Mouse (Mus musculus): ENCODE results near the gene Cd5l.
A peak's percentile ranks its signal among the peaks of the same experiment; 100 is the strongest.
"Not testable (repeated sequence)": the region's sequence is repeated elsewhere in the genome, so short reads cannot be mapped to it uniquely, and the experiment has no call there.

The Cd5l gene

DNA sequence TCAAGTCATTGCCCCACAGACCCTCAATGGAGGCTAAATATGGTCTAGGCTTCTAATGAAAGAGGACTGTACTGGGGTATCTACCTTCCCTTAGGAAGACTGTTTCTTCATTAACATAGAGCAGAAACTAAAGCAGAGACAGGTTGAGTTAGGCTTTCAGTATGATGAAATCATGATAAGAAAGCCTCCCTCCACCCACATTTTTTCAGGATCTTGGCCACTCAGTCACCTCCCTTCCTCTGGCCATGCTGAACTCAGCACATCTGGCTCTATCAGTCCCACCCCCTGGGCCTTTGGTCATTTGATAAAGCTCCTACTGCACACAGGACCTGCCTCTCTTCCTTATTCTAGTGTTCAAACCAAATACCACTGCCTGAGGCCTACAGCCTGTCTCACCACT is at the start of gene Cd5l:
Gene Cd5l (plus strand): TSS at position 301 of the 400 bp plus-strand sequence.
- DNase-seq = no peak

DNA sequence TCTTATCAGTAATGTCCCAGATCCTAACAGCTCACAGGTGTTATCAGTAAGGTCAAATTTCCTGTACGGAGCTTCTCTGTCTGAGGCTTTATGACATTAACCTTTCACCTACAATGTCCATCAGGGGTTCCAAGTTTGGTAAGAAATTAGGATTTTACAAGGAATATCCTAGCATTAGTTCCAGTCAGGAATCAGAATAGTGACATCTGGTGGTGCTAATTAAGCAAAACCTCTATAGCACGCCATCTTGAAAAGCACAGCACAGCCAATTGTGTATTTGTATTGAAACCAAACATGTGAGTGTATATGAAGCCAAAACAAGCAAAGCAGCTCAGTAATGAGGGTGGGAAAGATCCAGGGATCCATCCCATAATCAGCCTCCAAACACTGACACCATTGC is 47.8 kb upstream of the Cd5l start:
- DNase-seq = no peak

DNA sequence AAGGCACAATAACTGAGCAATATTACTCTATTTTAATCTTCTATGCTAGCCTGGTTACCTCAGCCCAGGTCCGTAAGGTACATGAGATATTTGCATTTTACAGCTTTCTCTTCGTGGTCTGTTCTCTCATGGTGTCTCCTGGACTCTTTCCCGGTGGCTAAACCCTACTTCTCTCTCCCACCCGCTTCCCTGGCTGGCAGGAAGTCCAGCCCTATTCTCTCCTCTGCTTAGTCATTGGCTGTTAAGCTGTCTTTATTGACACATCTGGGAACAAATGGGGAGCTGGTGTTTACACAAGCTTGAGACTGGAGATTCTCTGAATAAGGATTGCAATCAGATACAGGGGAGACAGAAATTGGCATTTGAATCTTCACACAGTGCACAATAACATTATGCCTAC is 35.1 kb upstream of the Cd5l start:
- no peak for DNase-seq

DNA sequence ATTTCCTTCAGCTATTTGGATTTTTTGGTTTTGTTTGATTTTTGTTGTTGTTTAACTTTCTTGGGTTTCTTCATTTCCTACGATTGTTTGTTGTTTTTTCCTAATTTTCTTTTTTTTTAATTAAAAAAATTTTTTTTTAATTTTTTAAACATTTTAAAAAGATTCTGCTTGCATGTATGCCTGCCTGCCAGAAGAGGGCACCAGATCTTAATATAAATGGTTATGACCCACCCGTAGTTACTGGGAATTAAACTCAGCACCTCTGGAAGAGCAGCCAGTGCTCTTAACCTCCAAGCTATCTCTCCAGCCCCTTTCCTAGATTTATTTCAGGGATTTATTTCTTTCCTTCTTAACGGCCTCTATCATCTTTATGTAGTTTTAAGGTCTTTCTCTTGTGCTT is 33.9 kb upstream of the Cd5l start:
- DNase-seq = no peak

DNA sequence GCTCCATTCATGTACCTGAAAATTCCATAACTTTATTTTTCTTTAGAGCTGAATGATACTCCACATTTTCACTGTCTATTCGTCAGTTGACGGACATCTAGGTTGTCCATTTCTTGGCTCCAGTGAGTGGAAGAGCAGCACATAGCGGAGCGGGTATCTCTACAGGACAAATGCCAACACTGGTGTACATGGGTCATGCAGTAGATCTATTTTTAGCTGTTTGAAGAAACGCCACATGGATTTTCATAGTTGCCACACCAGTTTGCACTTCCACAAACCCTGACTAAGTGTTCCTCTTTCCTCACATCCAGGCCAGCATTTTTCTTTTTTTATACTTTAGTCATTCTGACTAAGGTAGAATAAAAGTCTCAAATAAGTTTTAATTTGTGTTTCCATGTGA is 19.8 kb upstream of the Cd5l start:
- DNase-seq = no peak

DNA sequence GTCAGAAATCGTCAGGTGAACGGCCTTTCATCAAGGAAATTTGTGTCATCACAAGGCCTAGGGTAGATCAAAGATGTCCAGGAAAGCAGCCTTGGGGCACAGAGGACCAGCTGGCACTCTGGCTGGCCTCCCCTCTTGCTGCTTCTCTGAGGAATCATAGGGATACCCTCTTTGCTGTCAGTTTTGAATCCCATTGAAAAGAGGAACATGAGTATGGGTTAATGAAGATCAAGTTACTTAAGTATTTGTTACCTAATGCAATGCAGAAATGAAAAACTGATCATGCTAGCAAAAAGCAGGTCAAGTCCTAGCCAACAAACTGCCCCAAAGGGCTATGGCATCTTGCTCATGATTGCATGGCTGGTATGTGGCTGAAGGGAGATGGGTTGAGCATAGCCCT is 6.7 kb upstream of the Cd5l start:
- DNase-seq = not testable (repeated sequence)

DNA sequence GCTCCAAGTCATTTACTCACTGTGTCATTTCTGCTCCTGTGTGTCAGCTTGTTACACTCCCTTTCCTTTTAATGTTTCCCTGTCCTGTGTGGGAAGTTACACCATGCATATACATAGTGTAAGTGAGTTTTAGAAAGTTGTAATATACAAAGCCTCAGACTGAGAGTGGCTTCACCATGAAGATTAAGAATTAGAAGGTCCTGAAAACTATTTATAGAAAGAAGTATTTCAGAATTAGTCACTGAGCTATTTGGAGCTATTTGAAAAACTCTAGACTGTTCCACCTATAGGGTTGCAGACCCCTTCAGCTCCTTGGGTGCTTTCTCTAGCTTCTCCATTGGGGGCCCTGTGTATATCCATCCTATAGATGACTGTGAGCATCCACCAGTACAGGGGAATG is 1.5 kb downstream of the Cd5l start:
- DNase-seq = no peak

DNA sequence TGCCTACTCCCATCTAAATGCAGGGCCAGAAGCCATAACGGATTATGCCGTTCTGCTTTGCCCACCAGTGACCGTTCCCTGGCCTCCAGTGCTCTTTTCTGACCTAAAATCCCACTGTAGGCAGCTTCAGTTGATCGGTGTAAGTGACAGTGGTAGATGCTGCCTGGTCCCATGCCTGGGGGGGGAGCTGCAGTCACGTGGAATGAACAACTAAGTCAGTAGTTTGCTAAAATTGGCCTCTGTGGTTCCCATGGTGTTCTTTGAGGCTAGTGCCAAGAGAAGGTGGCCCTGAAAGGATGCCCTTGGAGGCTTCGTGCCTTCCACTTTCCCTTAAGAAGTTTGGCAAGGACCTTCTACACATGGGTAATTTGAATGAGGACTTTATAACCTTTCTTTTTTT is 2.8 kb downstream of the Cd5l start:
- DNase-seq = no peak

DNA sequence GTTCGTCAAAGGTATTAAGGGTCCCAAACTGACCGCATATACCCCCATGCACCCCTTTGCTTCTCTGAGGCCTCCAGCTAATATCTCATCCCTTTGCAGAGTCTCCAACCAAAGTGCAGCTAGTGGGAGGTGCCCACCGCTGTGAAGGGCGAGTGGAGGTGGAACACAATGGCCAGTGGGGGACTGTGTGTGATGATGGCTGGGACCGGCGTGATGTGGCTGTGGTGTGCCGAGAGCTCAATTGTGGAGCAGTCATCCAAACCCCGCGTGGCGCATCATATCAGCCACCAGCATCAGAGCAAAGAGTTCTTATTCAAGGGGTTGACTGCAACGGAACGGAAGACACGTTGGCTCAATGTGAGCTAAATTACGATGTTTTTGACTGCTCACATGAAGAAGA is 8.0 kb downstream of the Cd5l start:
- no peak for DNase-seq

DNA sequence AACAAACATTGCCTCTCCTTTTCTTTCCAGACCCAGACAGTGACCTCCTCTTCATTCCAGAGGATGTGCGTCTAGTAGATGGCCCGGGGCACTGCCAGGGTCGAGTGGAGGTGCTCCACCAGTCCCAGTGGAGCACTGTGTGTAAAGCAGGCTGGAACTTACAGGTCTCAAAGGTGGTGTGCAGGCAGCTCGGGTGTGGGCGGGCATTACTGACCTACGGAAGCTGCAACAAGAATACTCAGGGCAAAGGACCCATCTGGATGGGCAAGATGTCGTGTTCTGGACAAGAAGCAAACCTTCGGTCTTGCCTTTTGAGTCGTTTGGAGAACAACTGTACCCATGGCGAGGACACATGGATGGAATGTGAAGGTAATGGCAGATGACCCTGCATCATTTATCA is 9.8 kb downstream of the Cd5l start:
- no peak for DNase-seq

DNA sequence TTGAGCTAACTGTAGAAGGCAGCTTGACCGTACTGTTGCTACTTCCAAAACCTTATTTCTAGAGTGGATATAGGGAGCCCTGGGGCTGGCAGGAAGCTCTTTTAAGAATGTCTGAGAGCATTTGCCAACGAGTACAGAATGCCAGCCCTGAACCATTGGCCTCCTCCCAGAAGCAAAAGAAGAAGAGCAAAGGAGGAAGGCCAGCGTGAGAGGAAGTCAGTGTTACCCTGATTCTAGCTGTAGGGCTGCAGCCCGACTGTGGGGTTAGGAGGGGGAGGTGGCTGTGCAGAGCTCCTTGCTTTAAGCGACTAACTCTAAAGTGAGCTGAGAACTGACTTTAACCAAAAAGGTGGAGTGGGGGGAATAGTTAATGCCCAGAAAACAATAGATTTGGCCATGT is 11.5 kb downstream of the Cd5l start:
- DNase-seq = no peak

DNA sequence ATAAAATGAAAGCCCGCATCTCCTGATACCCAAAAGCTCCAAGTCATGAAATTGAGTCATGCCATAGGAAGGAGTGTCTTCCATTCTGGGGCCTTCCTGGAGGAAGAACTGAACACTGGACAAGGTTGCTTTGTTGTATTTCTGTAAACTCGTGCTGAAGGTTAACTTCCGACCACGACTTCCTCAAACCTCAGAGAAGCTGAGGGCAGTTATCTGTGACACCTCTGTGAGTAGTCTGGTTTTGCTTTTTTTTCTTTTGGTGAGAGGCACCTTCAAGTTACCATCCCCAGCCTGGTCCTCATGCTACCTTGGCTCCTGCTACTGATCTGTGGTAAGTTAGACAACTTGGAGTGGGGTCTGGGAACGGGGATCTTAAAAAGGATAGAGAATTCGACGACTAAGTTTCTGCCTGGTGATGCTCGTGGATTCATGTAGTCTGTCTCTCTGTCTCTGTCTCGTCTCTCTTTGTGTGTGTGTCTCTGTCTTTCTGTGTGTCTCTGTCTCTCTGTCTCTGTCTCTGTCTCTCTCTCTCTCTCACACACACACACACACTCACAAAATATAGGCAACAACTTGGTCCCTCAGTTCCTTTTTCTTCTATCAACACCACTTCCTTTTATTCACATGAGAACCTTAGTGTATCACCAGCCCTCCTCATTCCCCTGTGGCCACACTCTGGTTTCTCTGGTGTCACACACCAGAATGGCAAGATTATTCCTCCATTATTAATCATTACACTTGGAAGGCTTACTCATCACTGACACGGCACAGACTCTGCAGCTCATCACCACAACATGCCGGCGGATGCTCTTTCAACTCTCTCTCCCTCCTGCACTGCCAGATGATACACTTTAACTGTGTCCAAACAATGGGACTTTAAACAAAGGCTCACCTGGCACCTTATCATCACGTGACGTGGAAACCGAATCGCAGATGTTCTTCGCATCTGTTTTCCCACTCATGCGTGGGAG is 18.8 kb downstream of the Cd5l start, which contains the start of gene Fcrl1:
Gene Fcrl1 (plus strand): TSS at position 193 of the 971 bp plus-strand sequence.
- DNase-seq = no peak

DNA sequence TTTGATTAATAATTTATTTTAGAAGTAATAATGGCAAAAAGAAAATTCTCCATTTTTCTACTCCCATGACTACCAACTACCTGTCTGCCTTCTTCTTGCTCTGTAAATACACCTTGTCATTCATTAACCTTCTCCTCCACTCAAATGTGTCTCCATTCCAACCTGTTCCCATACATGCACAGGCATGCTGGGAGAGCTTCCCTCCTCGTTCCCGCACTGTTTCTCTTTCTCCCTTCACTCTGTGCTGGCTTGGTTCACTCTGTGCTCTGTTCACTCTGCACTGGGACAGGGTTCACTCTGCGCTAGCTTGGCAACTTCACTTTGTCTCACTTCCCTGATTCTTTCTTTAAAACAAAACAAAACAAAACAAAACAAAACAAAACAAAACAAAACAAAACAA is 19.5 kb downstream of the Cd5l start:
- no peak for DNase-seq

DNA sequence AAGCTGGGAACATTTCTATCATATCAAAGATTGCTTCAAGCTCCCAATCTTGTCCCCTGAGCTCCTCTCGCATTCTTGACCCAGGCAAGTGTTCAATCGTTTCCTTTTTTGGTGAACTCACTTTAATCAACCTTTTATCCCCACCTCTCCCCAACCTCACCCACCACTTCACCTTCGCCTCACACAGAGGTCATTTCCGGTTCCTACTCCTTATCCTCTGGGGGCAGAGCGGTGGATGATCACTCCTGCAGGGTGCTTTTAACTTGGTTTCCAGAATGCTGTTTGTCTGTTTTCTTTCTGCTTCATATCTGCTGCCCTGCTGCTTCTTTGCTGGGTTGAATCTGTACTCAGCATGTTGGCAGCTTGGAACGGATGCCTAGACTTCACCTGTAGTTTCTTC is 20.0 kb downstream of the Cd5l start:
- no peak for DNase-seq

DNA sequence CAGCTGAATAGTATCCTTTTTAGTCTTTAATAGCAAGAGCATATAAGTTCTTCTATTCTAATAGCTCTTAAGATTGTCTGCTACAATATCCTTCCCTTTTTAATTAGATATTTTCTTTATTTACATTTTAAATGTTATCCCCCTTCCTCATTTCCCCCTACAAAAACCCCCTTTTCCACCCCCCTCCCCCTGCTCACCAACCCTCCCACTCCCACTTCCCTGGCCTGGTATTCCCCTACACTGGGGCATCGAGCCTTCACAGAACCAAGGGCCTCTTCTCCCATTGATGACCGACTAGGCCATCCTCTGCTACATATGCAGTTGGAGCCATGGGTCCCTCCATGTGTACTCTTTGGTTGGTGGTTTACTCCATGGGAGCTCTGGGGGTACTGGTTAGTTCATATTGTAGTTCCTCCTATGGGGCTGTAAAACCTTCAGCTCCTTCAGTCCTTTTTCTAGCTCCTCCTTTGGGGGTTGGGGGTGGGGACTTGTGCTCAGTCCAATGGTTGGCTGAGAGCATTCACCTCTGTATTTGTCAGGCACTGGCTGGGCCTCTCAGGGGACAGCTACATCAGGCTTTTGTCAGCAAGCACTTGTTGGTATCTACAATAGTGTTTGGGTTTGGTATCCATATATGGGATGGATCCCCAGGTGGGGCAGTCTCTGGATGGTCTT is 22.1 kb downstream of the Cd5l start:
- DNase-seq = not testable (repeated sequence)

DNA sequence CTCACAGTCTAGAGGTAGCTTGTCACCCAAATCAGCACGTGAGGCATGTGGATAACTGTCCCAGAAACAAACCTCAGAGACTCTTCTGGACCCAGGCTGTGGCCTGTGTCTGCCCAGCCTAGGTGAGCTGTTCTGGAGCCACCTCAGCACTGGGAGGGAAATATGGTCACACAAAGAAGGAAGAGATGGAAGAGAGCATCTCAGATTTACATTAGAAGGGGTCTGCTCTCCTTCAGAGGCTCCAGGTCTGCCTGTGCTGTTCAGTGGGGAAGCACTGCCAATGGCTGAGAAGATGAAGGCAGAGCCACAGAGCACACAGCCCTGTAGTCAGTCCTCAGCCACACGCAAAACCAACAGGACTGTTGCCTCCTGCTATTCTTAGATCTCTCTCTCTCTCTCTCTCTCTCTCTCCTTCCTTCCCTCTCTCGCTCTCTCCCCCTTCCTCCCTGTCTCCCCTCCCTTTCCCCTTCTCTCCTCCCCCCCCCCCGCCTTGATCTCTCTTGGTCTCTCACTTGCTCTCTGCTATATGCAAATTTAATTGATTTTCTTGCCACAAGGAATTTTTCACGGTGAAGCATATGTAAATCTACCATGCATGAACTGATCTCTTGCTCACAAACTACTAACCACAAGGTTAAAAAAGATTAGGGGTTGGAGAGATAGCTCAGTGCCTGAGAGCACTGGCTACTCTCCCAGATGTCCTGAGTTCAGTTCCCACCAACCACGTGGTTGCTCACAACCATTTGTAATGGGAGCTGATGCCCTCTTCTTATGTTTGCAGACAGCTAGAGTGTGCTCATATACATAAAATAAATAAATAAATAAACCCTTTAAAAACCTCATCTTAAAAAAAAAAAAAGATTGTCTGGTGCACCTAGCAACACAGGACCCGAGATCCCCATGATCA is 24.4 kb downstream of the Cd5l start:
- DNase-seq = no peak

DNA sequence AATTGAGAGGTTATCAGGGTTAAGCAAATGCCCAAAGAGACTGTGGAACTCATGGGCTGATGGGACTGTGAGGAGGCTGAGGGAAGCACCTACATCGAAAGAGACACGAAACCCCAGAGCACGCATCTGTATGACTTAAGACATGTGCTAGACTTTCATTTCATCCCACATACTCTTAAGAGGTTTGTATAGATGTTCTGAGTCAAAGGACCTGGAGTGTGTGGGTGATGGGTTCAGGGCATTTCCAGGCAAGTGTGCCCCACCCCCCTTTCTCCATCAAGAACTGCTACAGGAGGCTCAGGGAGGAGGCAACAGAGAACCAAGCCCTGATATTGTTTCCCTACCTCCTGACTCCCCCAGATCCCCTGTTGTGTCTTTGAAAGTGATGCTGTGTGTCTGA is 25.6 kb downstream of the Cd5l start:
- DNase-seq = no peak

DNA sequence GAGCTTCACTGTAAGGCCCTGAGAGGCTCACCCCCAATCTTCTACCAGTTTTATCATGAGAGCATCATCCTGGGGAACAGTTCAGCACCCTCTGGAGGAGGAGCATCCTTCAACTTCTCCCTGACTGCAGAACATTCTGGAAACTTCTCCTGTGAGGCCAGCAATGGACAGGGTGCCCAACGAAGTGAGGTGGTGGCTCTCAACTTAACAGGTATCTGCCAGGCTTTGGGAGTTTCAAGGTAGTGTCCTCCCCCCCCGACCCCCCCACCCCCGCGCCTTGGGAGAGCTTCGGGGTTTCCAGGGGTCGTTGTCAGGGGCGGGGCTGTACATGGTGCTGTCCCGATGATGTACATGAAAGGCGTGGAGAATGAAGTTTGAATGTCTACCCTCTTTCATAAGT is 27.4 kb downstream of the Cd5l start:
- no peak for DNase-seq

DNA sequence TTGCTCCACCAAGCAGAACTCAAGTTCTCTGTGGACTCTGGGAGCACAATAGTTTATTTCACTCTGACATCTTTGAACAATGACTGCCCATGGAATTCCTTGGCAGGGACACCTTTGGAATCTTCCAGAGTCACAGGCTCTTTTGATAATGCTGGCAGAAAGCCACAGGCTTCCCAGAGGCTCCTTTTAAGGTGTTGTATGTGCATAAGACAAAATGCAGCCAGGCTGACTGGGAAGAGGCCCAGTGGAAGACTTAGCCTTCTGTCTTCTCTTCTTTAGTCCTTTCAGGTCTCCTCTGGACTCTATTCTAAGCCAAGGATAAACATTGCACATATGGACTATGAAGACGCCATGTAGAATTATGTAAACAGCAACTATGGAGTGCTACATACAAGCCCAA is 33.3 kb downstream of the Cd5l start:
- DNase-seq = no peak

DNA sequence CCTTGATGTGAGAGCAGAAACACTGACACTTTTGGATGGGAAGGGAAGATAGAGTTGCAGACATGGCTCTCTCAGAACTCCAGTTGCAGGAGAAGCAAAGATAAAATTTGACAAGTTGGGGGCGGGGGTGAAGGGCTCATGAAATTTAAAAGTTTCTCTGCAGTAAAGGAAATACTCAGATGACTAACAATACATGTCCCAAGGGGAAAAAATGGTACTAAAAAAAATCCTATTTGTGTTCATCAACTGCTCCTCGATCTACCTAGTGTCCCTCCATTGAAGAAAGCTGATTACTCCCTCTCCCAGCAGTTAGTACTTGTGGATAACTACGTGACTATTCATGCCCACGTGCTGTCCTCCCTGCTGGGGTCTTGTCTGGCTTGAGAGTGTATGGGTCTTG is 41.1 kb downstream of the Cd5l start:
- DNase-seq = no peak

DNA sequence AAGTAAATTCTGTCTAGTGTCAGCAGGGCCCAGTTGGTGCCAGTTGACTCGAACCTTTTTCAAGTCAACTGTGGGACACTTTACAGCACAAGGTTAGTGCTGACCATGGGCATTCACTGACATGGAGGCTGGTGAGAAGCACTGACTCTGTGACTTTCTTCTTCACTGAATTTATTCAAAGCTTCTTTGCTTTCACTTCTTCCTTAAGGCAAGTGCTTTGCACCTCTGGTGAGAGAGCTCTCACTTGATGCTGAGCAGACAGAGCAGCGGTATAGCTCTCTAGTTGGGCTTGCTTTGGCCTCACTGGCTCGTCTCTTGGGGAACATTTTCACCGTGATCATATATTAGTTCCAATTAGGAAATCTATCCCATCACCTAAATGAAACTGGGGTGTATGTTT is 42.2 kb downstream of the Cd5l start:
- DNase-seq = no peak

DNA sequence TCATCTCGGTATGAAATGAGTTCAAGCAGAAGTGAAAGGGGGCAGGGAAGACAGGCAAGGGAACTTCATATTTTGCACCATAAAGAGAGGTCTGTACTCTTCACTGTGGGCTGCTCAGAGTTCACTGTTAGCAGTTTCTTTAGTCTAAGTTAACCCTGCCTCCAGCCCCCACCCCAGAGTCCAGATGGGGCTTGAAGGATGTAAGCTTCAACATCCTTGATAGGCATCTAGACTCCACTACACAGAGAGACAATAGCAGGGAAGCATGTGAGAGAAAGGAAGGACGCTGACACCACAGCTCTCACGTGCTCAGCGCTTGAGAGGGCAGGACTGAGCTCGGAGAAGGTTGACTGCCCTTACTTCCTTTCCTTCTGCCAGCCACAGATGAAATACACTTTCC is 43.6 kb downstream of the Cd5l start:
- DNase-seq = peak; percentile 7

DNA sequence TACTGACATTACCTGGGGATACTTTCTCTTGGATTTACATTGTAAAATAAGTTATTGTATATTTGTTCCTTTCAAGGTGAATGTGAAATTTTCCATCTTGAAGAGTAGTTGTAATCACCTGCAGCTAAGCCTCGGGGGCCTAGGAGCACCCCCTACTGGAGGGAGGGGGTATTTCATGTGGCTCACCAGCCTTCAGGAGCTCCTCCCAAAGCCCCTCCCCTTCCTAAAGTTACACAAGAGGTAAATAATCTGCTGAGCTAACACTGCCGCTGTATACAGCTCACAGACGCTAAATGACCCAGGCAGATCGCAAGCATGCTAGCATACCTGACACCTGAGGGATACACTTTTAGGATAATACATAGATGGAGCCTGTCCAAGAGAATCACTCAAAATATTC is 50.5 kb downstream of the Cd5l start:
- DNase-seq = peak; percentile 44
